Mouse (Mus musculus) CH12.LX (cell line): ENCODE results near the gene Nmnat2. TPM values are rescaled to one million over a fixed set of nuclear protein-coding genes. Genes with fewer than 3 reads are reported as not detected.

Source experiments
- DNase-seq: peaks from one replicate; pipeline ENCODE4 v3.0.0-alpha.2; 2013; ENCODE audit errors: extremely low read depth
- H3K27ac ChIP-seq: 2 replicates; pipeline ENCODE4 v1.5.1; 2012; ENCODE audit warnings: low read depth, mild to moderate bottlenecking, control low read depth, moderate library complexity; ENCODE audit not compliant: insufficient read depth
- H3K27me3 ChIP-seq: replicated peaks from 2 replicates; pipeline ENCODE3; 2012; ENCODE audit warnings: inconsistent platforms
- H3K36me3 ChIP-seq, 2 experiments: replicated peaks in 1 of 2; 2 replicates each; pipeline versions ENCODE3 to v1.6.1; 2012; ENCODE audit warnings: inconsistent platforms in 1 of 2, low read length in 1 of 2, mild to moderate bottlenecking in 1 of 2, mixed read lengths in 1 of 2, moderate library complexity in 1 of 2; ENCODE audit not compliant: control insufficient read depth in 1 of 2, insufficient read depth in 1 of 2
- H3K4me1 ChIP-seq, 2 experiments: 2 replicates each; pipeline ENCODE4 v1.6.1; 2012; ENCODE audit warnings: inconsistent platforms in 1 of 2, moderate library complexity in 1 of 2; ENCODE audit not compliant: insufficient read depth in 2 of 2, control insufficient read depth in 1 of 2
- H3K4me2 ChIP-seq: 2 replicates; pipeline ENCODE4 v1.6.1; 2012; ENCODE audit warnings: low read depth, mild to moderate bottlenecking, control low read depth; ENCODE audit not compliant: poor library complexity, insufficient read depth, severe bottlenecking
- H3K4me3 ChIP-seq, 3 experiments: fragments of 150-350 bp in 1 of 3; sonication (generic) in 1 of 3; replicated peaks in 1 of 3; 2 replicates each; pipeline versions ENCODE3 to v1.5.1; 2011 to 2012; ENCODE audit warnings: low read depth in 2 of 3, low read length in 2 of 3, mild to moderate bottlenecking in 2 of 3, moderate library complexity in 2 of 3, control low read depth in 1 of 3, improper control_type of control experiment in 1 of 3, inconsistent platforms in 1 of 3, mixed read lengths in 1 of 3; ENCODE audit not compliant: poor library complexity in 1 of 3
- H3K79me2 ChIP-seq: replicated peaks from 2 replicates; pipeline ENCODE4 v1.6.1; 2012; ENCODE audit warnings: mild to moderate bottlenecking, moderate library complexity; ENCODE audit not compliant: control insufficient read depth, poor library complexity, insufficient read depth, severe bottlenecking; ENCODE audit errors: extremely low read depth
- H3K9ac ChIP-seq: 2 replicates; pipeline ENCODE4 v1.6.1; 2012; ENCODE audit warnings: low read depth, mild to moderate bottlenecking, control low read depth, moderate library complexity; ENCODE audit not compliant: insufficient read depth
- H3K9me3 ChIP-seq: replicated peaks from 2 replicates; pipeline ENCODE3; 2012; ENCODE audit warnings: low read length, inconsistent platforms, mixed read lengths
- CHD1 ChIP-seq: IDR thresholded peaks from 2 replicates; pipeline ENCODE4 v1.6.1; 2012; ENCODE audit warnings: low read depth, low read length, improper control_type of control experiment, inconsistent platforms
- CTCF ChIP-seq, 2 experiments: IDR thresholded peaks in 1 of 2; conservative IDR thresholded peaks in 1 of 2; 2 replicates each; pipeline ENCODE4 v1.5.1; 2011 to 2012; ENCODE audit warnings: low read depth in 2 of 2, low read length in 2 of 2, improper control_type of control experiment in 1 of 2, inconsistent platforms in 1 of 2, mild to moderate bottlenecking in 1 of 2, moderate library complexity in 1 of 2
- EP300 ChIP-seq: IDR thresholded peaks from 2 replicates; pipeline ENCODE4 v1.6.1; 2011; ENCODE audit warnings: low read length, improper control_type of control experiment
- HCFC1 ChIP-seq: IDR thresholded peaks from 2 replicates; pipeline ENCODE4 v1.6.1; 2012; ENCODE audit warnings: low read depth, mild to moderate bottlenecking, inconsistent platforms, low read length, improper control_type of control experiment
- JUN ChIP-seq: IDR thresholded peaks from 2 replicates; pipeline ENCODE4 v1.6.1; 2011; ENCODE audit warnings: low read depth, mild to moderate bottlenecking, low read length, improper control_type of control experiment, moderate library complexity; ENCODE audit not compliant: insufficient read depth
- KAT2A ChIP-seq: IDR thresholded peaks from 2 replicates; pipeline ENCODE4 v1.6.1; 2012; ENCODE audit warnings: low read length, improper control_type of control experiment, inconsistent platforms; ENCODE audit not compliant: insufficient replicate concordance
- MAFK ChIP-seq: IDR thresholded peaks from 2 replicates; pipeline ENCODE4 v1.6.1; 2011; ENCODE audit warnings: low read length, improper control_type of control experiment; ENCODE audit not compliant: insufficient replicate concordance
- MAX ChIP-seq: IDR thresholded peaks from 2 replicates; pipeline ENCODE4 v1.6.1; 2011; ENCODE audit warnings: low read length, improper control_type of control experiment
- MEF2A ChIP-seq: IDR thresholded peaks from 2 replicates; pipeline ENCODE4 v1.6.1; 2014; ENCODE audit warnings: low read depth, mild to moderate bottlenecking, inconsistent platforms, low read length, improper control_type of control experiment, borderline replicate concordance
- MXI1 ChIP-seq: IDR thresholded peaks from 2 replicates; pipeline ENCODE4 v1.6.1; 2011; ENCODE audit warnings: mild to moderate bottlenecking, low read depth, low read length, improper control_type of control experiment
- NELFE ChIP-seq: IDR thresholded peaks from 2 replicates; pipeline ENCODE4 v1.6.1; 2011; ENCODE audit warnings: low read depth, low read length, improper control_type of control experiment
- POLR2A ChIP-seq: IDR thresholded peaks from 2 replicates; pipeline ENCODE4 v1.6.1; 2011; ENCODE audit warnings: low read depth, mild to moderate bottlenecking, improper control_type of control experiment, low read length
- RCOR1 ChIP-seq: conservative IDR thresholded peaks from 2 replicates; pipeline ENCODE4 v1.6.1; 2012; ENCODE audit warnings: low read depth, mild to moderate bottlenecking, inconsistent platforms, low read length, improper control_type of control experiment
- SIN3A ChIP-seq: IDR thresholded peaks from 2 replicates; pipeline ENCODE4 v1.6.1; 2012; ENCODE audit warnings: low read length, improper control_type of control experiment, inconsistent platforms
- SMC3 ChIP-seq: IDR thresholded peaks from 2 replicates; pipeline ENCODE4 v1.6.1; 2011; ENCODE audit warnings: low read depth, low read length, improper control_type of control experiment
- TBP ChIP-seq: conservative IDR thresholded peaks from 2 replicates; pipeline ENCODE4 v1.6.1; 2011; ENCODE audit warnings: low read depth, low read length, improper control_type of control experiment
- TCF12 ChIP-seq: IDR thresholded peaks from 2 replicates; pipeline ENCODE4 v1.6.1; 2014; ENCODE audit warnings: low read depth, mild to moderate bottlenecking, inconsistent platforms, low read length, improper control_type of control experiment
- USF1 ChIP-seq: IDR thresholded peaks from 2 replicates; pipeline ENCODE4 v1.6.1; 2014; ENCODE audit warnings: low read depth, mild to moderate bottlenecking, inconsistent platforms, low read length, improper control_type of control experiment
- ZC3H11A ChIP-seq: IDR thresholded peaks from 2 replicates; pipeline ENCODE4 v1.6.1; 2012; ENCODE audit warnings: low read depth, mild to moderate bottlenecking, inconsistent platforms, low read length, improper control_type of control experiment
- ZNF384 ChIP-seq: IDR thresholded peaks from 2 replicates; pipeline ENCODE4 v1.6.1; 2012; ENCODE audit warnings: low read depth, low read length, improper control_type of control experiment, inconsistent platforms
- dilution Hi-C: fragments of 300-500 bp; cut with MboI; formaldehyde crosslinking; loops from 2 replicates; pipeline ENCODE4 v1.14.3; 2020; ENCODE audit warnings: low sequenced_read_pairs; ENCODE audit not compliant: extremely low pct_unique_long_range_greater_than_20kb, extremely low pct_ligation_motif_present
- in situ Hi-C: fragments of 300-500 bp; cut with MboI; formaldehyde crosslinking; loops from 3 replicates; pipeline ENCODE4 v1.14.3; 2019; ENCODE audit warnings: low sequenced_read_pairs, low pct_ligation_motif_present, low pct_unique_long_range_greater_than_20kb, mixed read lengths
- polyA plus RNA-seq: library from polyadenylated mRNA; unstranded; fragments of >175 nt; gene quantifications from 2 replicates; pipeline ENCODE4 v1.2.1, GENCODE M21; 2012; ENCODE audit warnings: low read depth; ENCODE audit not compliant: insufficient read length
- total RNA-seq, 2 experiments: library from RNA; depleted of rRNA; stranded (reverse); fragments of 300-350 nt in 1 of 2; fragments of >200 nt in 1 of 2; gene quantifications; 2 replicates each; pipeline ENCODE4 v1.2.3; 2012 to 2014

Gene Nmnat2
- total and polyA plus RNA-seq, 3 experiments, result 0.04 to 0.09 (median 0.09) TPM

DNA sequence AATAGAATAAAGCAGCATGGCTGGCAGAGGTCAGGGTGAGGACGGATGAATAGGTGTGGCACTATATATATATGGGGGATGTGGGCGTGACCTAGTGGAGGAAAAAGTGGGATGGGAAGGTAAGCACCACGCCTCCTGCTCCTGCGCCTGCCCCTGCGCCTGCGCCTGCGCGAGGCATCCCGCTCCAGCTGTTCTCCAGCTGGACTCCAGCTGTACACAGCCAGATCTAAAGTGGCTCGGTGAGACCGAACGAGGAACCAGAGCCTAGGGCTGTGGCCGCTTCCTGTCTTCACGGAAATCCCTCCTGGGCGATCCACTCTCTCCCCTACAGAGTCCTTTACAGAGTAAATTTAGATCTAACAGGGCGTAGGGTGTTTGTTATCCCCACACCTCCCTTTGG, 116.8 kb downstream of the Nmnat2 start:
- Histone ChIP-seq H3K9ac (no peak overlapping the region), H3K4me3 (no peak overlapping the region)
- dilution Hi-C loops, result no loop called here

DNA sequence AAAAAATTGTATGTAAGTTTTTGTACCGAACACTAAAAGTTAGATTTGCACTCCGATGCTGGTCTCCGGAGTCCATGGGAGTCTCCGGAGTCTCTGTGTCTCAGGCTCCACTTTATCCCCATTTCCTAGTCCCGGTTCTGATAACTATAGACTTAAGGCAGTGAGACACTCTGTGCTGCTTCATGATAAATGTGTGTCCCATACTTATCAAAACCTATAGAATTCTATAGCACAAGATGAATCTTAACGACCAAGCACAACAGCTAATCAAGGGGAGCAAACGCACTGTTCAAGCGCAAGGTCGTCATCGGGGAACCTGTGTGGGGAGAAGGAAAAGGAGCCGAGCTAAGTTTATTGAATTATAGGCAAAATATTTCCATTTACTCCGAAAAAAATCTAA, 117.2 kb downstream of the Nmnat2 start:
- Histone ChIP-seq H3K36me3 (no peaks in the 10 kb centered on the region), H3K79me2 (no peaks in the 10 kb centered on the region), H3K27me3 (no peaks in the 10 kb centered on the region), H3K4me3 (no peak overlapping the region), H3K9ac (no peak overlapping the region), H3K4me1 (peaks cover 4 to 6% of the 10 kb centered on the region in 2 experiments; a peak in 3 of 4 replicates), H3K27ac (no peak overlapping the region)
- no peak for DNase-seq
- in situ Hi-C loops, result no loop called here
- TF ChIP-seq EP300 (no peak), MXI1 (no peak), ZC3H11A (no peak), CTCF (conservative IDR thresholded peaks at IDR 0.05 in 1 of 2, IDR thresholded peaks at IDR 0.05 in 1 of 2; ENCODE audit: low read depth in 2 of 2, low read length in 2 of 2) (no peak), MEF2A (no peak), MAX (no peak), SIN3A (no peak), SMC3 (no peak), HCFC1 (no peak), MAFK (no peak), USF1 (no peak)
- TF ChIP-seq, all 38 proteins: peak for 0
- no peaks in the 10 kb centered on the region for H3K9me3 ChIP-seq
- H3K4me2 ChIP-seq, result no peak overlapping the region
- dilution Hi-C loops, result no loop called here

More for the DNA sequence above, 116.8 kb downstream of the Nmnat2 start:
- Histone ChIP-seq H3K27ac (no peak overlapping the region), H3K4me1 (peaks cover 0 to 2% of the 10 kb centered on the region in 2 experiments; a peak in 1 of 4 replicates), H3K79me2 (no peaks in the 10 kb centered on the region), H3K27me3 (no peaks in the 10 kb centered on the region), H3K9me3 (no peaks in the 10 kb centered on the region), H3K4me2 (no peak overlapping the region), H3K36me3 (no peaks in the 10 kb centered on the region)
- no peak for DNase-seq
- in situ Hi-C loops, result no loop called here
- TF ChIP-seq NELFE, result no peak
- TF ChIP-seq RCOR1, result no peak
- TF ChIP-seq CHD1, result no peak
- TF ChIP-seq ZNF384, result no peak
- TF ChIP-seq KAT2A, result no peak
- TF ChIP-seq MEF2A, result no peak
- no peak for TF ChIP-seq POLR2A
- no peak for TF ChIP-seq JUN
- TF ChIP-seq MAFK, result no peak
- TF ChIP-seq MXI1, result no peak
- TF ChIP-seq TBP, result no peak
- TF ChIP-seq TCF12, result no peak
